Mouse (Mus musculus): ENCODE results near the gene Phldb3. TPM values are rescaled to one million over a fixed set of nuclear protein-coding genes. Genes with fewer than 3 reads are reported as not detected.

Gene Phldb3
- polyA plus RNA-seq, 1 experiment from 2014 or later, result not detected

GRCm38 (mm10) chr7:24584876-24585275, 25.7 kb upstream of the Phldb3 start:
- Histone ChIP-seq H3K36me3 (no peaks in the 10 kb centered on the region), H3K27ac (replicated peaks) (no peak overlapping the region), H3K9me3 (replicated peaks) (peaks cover 11% of the 10 kb centered on the region), H3K4me3 (no peak overlapping the region), H3K4me1 (peaks cover 20% of the 10 kb centered on the region), H3K27me3 (ENCODE audit: low read depth, poor library complexity, severe bottlenecking) (peaks cover 45% of the 10 kb centered on the region)
- no peak for DNase-seq (ENCODE audit: low spot score)
- WGBS, result 84% methylated on average over 6 of the region's 6 CpGs

GRCm38 (mm10) chr7:24585995-24586394, 24.6 kb upstream of the Phldb3 start:
- H3K4me1 ChIP-seq, result peaks cover 20% of the 10 kb centered on the region
- peaks cover 45% of the 10 kb centered on the region for H3K27me3 ChIP-seq (ENCODE audit: low read depth, poor library complexity, severe bottlenecking)
- H3K4me3 ChIP-seq, result peak overlapping the region; percentile 4; the same call in 1 of the 2 replicates
- WGBS, result 36% methylated on average over 16 of the region's 16 CpGs
- H3K36me3 ChIP-seq, result no peaks in the 10 kb centered on the region
- no peak for DNase-seq (ENCODE audit: low spot score)
- no peak overlapping the region for H3K27ac ChIP-seq (replicated peaks)
- peaks cover 11% of the 10 kb centered on the region for H3K9me3 ChIP-seq (replicated peaks)

GRCm38 (mm10) chr7:24586828-24587227, 23.7 kb upstream of the Phldb3 start:
- Histone ChIP-seq H3K27me3 (ENCODE audit: low read depth, poor library complexity, severe bottlenecking) (peaks cover 45% of the 10 kb centered on the region), H3K36me3 (no peaks in the 10 kb centered on the region), H3K4me3 (peak overlapping the region; percentile 59), H3K4me1 (peaks cover 20% of the 10 kb centered on the region), H3K9me3 (replicated peaks) (peaks cover 11% of the 10 kb centered on the region), H3K27ac (replicated peaks) (peak overlapping the region; percentile 77; the same call in 1 of the 2 replicates)
- DNase-seq (ENCODE audit: low spot score), result no peak
- 8% methylated on average over 8 of the region's 8 CpGs for WGBS

GRCm38 (mm10) chr7:24587330-24588105, 23.0 kb upstream of the Phldb3 start, which contains the start of the genes Ethe1 and Zfp575:
Gene Ethe1, plus strand, starts transcription at chr7:24587543.
Gene Zfp575, minus strand, starts transcription at chr7:24587641.
- H3K4me1 ChIP-seq, result peaks cover 20% of the 10 kb centered on the region
- peaks cover 45% of the 10 kb centered on the region for H3K27me3 ChIP-seq (ENCODE audit: low read depth, poor library complexity, severe bottlenecking)
- 9% methylated on average over 30 of the region's 30 CpGs for WGBS
- DNase-seq (ENCODE audit: low spot score), result peak; percentile 81
- H3K4me3 ChIP-seq, result peak within 1 kb of the TSS; percentile 59
- peak within 1 kb of the TSS; percentile 77 for H3K27ac ChIP-seq (replicated peaks)
- H3K9me3 ChIP-seq (replicated peaks), result peaks cover 11% of the 10 kb centered on the region
- no peaks in the 10 kb centered on the region for H3K36me3 ChIP-seq

GRCm38 (mm10) chr7:24588336-24588735, 22.2 kb upstream of the Phldb3 start:
- Histone ChIP-seq H3K27ac (replicated peaks) (no peak overlapping the region), H3K27me3 (ENCODE audit: low read depth, poor library complexity, severe bottlenecking) (peaks cover 45% of the 10 kb centered on the region), H3K4me1 (peaks cover 21% of the 10 kb centered on the region), H3K9me3 (replicated peaks) (peaks cover 11% of the 10 kb centered on the region), H3K4me3 (no peak overlapping the region), H3K36me3 (no peaks in the 10 kb centered on the region)
- 91% methylated on average over 13 of the region's 13 CpGs for WGBS
- DNase-seq (ENCODE audit: low spot score), result no peak

- H3K9me3 ChIP-seq (replicated peaks), result no peaks in the 10 kb centered on the region
- no peak for DNase-seq (ENCODE audit: low spot score)
- H3K4me3 ChIP-seq, result no peak overlapping the region
- H3K27me3 ChIP-seq (ENCODE audit: low read depth, poor library complexity, severe bottlenecking), result peaks cover 46% of the 10 kb centered on the region
- H3K4me1 ChIP-seq, result peaks cover 32% of the 10 kb centered on the region
- WGBS, result 80% methylated on average over 5 of the region's 5 CpGs
- H3K36me3 ChIP-seq, result no peaks in the 10 kb centered on the region
- no peak overlapping the region for H3K27ac ChIP-seq (replicated peaks)
Measured at GRCm38 (mm10) chr7:24591735-24592134, 18.8 kb upstream of the Phldb3 start.

- H3K27ac ChIP-seq (replicated peaks), result no peak overlapping the region
- H3K4me3 ChIP-seq, result no peak overlapping the region
- peaks cover 42% of the 10 kb centered on the region for H3K27me3 ChIP-seq (ENCODE audit: low read depth, poor library complexity, severe bottlenecking)
- H3K36me3 ChIP-seq, result no peaks in the 10 kb centered on the region
- no peaks in the 10 kb centered on the region for H3K9me3 ChIP-seq (replicated peaks)
- WGBS, result 71% methylated on average over 4 of the region's 4 CpGs
- H3K4me1 ChIP-seq, result peaks cover 27% of the 10 kb centered on the region
- no peak for DNase-seq (ENCODE audit: low spot score)
Measured at GRCm38 (mm10) chr7:24592163-24592562, 18.4 kb upstream of the Phldb3 start.

- no peaks in the 10 kb centered on the region for H3K9me3 ChIP-seq (replicated peaks)
- H3K4me1 ChIP-seq, result peaks cover 21% of the 10 kb centered on the region
- H3K36me3 ChIP-seq, result no peaks in the 10 kb centered on the region
- H3K4me3 ChIP-seq, result no peak overlapping the region
- DNase-seq (ENCODE audit: low spot score), result no peak
- H3K27ac ChIP-seq (replicated peaks), result no peak overlapping the region
- WGBS, result 87% methylated on average over 6 of the region's 6 CpGs
- H3K27me3 ChIP-seq (ENCODE audit: low read depth, poor library complexity, severe bottlenecking), result peaks cover 36% of the 10 kb centered on the region
Measured at GRCm38 (mm10) chr7:24592781-24593180, 17.8 kb upstream of the Phldb3 start.

GRCm38 (mm10) chr7:24593621-24594308, 16.8 kb upstream of the Phldb3 start:
- peaks cover 29% of the 10 kb centered on the region for H3K27me3 ChIP-seq (ENCODE audit: low read depth, poor library complexity, severe bottlenecking)
- DNase-seq (ENCODE audit: low spot score), result peak; percentile 81
- no peaks in the 10 kb centered on the region for H3K36me3 ChIP-seq
- no peaks in the 10 kb centered on the region for H3K9me3 ChIP-seq (replicated peaks)
- H3K27ac ChIP-seq (replicated peaks), result peak overlapping the region; percentile 82
- peak overlapping the region; percentile 77 for H3K4me3 ChIP-seq
- WGBS, result 3% methylated on average over 39 of the region's 39 CpGs
- peaks cover 20% of the 10 kb centered on the region for H3K4me1 ChIP-seq

- H3K36me3 ChIP-seq, result no peaks in the 10 kb centered on the region
- DNase-seq (ENCODE audit: low spot score), result peak; percentile 40
- peak overlapping the region; percentile 82; the same call in 1 of the 2 replicates for H3K27ac ChIP-seq (replicated peaks)
- H3K9me3 ChIP-seq (replicated peaks), result no peaks in the 10 kb centered on the region
- peaks cover 20% of the 10 kb centered on the region for H3K4me1 ChIP-seq
- peak overlapping the region; percentile 77 for H3K4me3 ChIP-seq
- H3K27me3 ChIP-seq (ENCODE audit: low read depth, poor library complexity, severe bottlenecking), result peaks cover 29% of the 10 kb centered on the region
- under 1% methylated on average over 13 of the region's 13 CpGs for WGBS
Measured at GRCm38 (mm10) chr7:24594309-24594803, 16.2 kb upstream of the Phldb3 start.

GRCm38 (mm10) chr7:24595464-24595863, 15.1 kb upstream of the Phldb3 start:
- Histone ChIP-seq H3K36me3 (no peaks in the 10 kb centered on the region), H3K4me3 (no peak overlapping the region), H3K4me1 (peaks cover 20% of the 10 kb centered on the region), H3K27me3 (ENCODE audit: low read depth, poor library complexity, severe bottlenecking) (peaks cover 29% of the 10 kb centered on the region), H3K27ac (replicated peaks) (no peak overlapping the region), H3K9me3 (replicated peaks) (no peaks in the 10 kb centered on the region)
- WGBS, result 72% methylated on average over 2 of the region's 2 CpGs
- no peak for DNase-seq (ENCODE audit: low spot score)

- no peak overlapping the region for H3K4me3 ChIP-seq
- 76% methylated on average over 4 of the region's 4 CpGs for WGBS
- DNase-seq (ENCODE audit: low spot score), result no peak
- H3K27ac ChIP-seq (replicated peaks), result no peak overlapping the region
- peaks cover 29% of the 10 kb centered on the region for H3K27me3 ChIP-seq (ENCODE audit: low read depth, poor library complexity, severe bottlenecking)
- peaks cover 25% of the 10 kb centered on the region for H3K4me1 ChIP-seq
- no peaks in the 10 kb centered on the region for H3K9me3 ChIP-seq (replicated peaks)
- no peaks in the 10 kb centered on the region for H3K36me3 ChIP-seq
Measured at GRCm38 (mm10) chr7:24598121-24598520, 12.4 kb upstream of the Phldb3 start.
